Comparison of ENCODE assay signal across 8 mouse cellular contexts in the genomic region with DNA sequence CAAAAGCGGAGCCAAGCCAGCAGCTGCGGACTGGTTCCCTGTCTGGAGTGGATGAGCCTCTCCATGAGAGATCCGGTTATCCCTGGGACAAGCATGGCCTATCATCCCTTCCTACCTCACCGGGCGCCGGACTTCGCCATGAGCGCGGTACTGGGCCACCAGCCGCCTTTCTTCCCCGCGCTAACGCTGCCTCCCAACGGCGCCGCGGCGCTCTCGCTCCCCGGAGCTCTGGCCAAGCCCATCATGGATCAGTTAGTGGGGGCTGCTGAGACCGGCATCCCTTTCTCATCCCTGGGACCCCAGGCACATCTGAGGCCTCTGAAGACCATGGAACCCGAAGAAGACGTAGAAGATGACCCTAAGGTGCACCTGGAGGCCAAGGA. TPM values are rescaled to one million over a fixed set of nuclear protein-coding genes. Genes with fewer than 3 reads are reported as not detected.
A peak's percentile ranks its signal among the peaks of the same experiment; 100 is the strongest.
DNase-seq lines count a peak whose midpoint lies in the region; ATAC-seq lines count a peak whose summit lies in the region.

No protein-coding gene starts in this region.

- DNase-seq in kidney, adult 18-20 months, result peak; percentile 20
- no peak for DNase-seq in kidney, adult 9 months
- peak; percentile 47 to 54 for DNase-seq in heart, postnatal 14 days
- DNase-seq in testis, postnatal 10 days (ENCODE audit: low spot score), result peak; percentile 54
- no peak for DNase-seq in layer of hippocampus, postnatal 36 days
- no peak for DNase-seq in spleen, postnatal 4 days (ENCODE audit: low spot score in 2 of 2)

- no peak for ATAC-seq in liver, embryonic 12.5 days

- peak overlapping the region; percentile 62 for H3K4me2 ChIP-seq in liver, embryonic 12.5 days

- no peaks in the 10 kb centered on the region for H3K9me3 ChIP-seq in liver, embryonic 12.5 days (replicated peaks)

- no peaks in the 10 kb centered on the region for H3K36me3 ChIP-seq in liver, embryonic 12.5 days

- H3K27me3 ChIP-seq in liver, embryonic 12.5 days (replicated peaks), result peaks cover 99% of the 10 kb centered on the region

- H3K27ac ChIP-seq in brown adipose tissue, adult 24 weeks (replicated peaks; ENCODE audit: low read depth, low read length), result peak overlapping the region; percentile 95
- peak overlapping the region; percentile 60 for H3K27ac ChIP-seq in liver, embryonic 12.5 days

- intact Hi-C loops in heart, postnatal 14 days (cut with DNase I), result loop anchor here (1.0 to 5.0 kb wide), 4 partner anchors 11 to 705 kb away; no protein-coding TSS in a partner anchor

- peak overlapping the region; percentile 55 for H3K9ac ChIP-seq in liver, embryonic 12.5 days

- WGBS in liver, embryonic 12.5 days (ENCODE audit: insufficient replicate concordance), result 1% methylated on average over 23 of the region's 23 CpGs

- peak overlapping the region; percentile 95 for H3K4me3 ChIP-seq in brown adipose tissue, adult 24 weeks (ENCODE audit: insufficient read depth, low read depth, low read length)
- H3K4me3 ChIP-seq in liver, embryonic 12.5 days, result peak overlapping the region; percentile 49

- H3K4me1 ChIP-seq in brown adipose tissue, adult 24 weeks (ENCODE audit: control insufficient read depth, insufficient read depth, insufficient read length, low read length), result no peaks in the 10 kb centered on the region
- peaks cover 19% of the 10 kb centered on the region; the same call in 1 of the 2 replicates for H3K4me1 ChIP-seq in liver, embryonic 12.5 days

RNA-seq across cellular contexts. Expression of gene Tbx3, which starts 1.5 kb away (rescaled TPM):
- 3.7 and 5.0 TPM in 2 replicates for polyA plus RNA-seq in brown adipose tissue, adult 24 weeks (2012; ENCODE audit: insufficient read depth, insufficient read length, missing spikeins)
- 10 to 100 TPM; 15.1 to 17.8 TPM for total RNA-seq in heart, postnatal 14 days (2021)
- 9.3 and 10.7 TPM in 2 replicates for polyA plus RNA-seq in liver, embryonic 12.5 days (2016; fragmentation: Nextera tagmentation; extraction: Ambion mirVana)
- 1 to 10 TPM; 2.1 to 3.1 TPM for total RNA-seq in layer of hippocampus, postnatal 36 days (2021)

Comparison
In these comparisons a context has a peak if more than half of its experiments do, and no peak if none do; other contexts are left out.
1. DNase-seq: peak in kidney, adult 18-20 months (single experiment), heart, postnatal 14 days (2 of 2) and testis, postnatal 10 days (single experiment); none in kidney, adult 9 months (single experiment), layer of hippocampus, postnatal 36 days (0 of 2) and spleen, postnatal 4 days (0 of 2).